Mouse (Mus musculus) spleen, adult 2 months (tissue): Measurements from ENCODE around the gene Trh.

Experiments used
- CTCF ChIP-seq: fragments of 200-500 bp; IDR thresholded peaks from 2 replicates; pipeline ENCODE4 v1.5.1; 2011; ENCODE audit warnings: mild to moderate bottlenecking, inconsistent platforms; ENCODE audit not compliant: insufficient read depth, insufficient read length, insufficient replicate concordance; ENCODE audit errors: extremely low read depth
- POLR2A ChIP-seq: fragments of 200-500 bp; IDR thresholded peaks from 2 replicates; pipeline ENCODE4 v1.6.1; 2011; ENCODE audit warnings: low read depth, low read length, inconsistent platforms

DNA sequence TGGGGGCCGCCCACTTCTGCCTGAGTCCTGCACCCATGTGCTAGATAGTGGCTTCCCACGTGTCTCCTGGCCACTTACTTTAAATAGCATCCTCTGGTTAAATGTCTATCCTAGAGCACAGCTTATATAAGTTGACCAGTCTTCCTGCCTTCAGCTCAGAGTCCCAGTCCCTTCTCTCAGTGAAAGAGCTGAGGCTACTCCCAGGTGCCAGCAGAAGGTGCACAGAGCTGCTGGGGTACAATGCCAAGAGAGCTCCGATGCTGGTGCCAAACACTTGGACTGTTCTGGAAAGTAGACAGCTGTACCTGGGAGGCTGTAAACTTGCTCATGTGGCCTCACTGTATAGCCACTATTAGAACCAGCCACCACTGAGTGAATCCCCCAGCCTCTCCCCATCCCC, 22.4 kb downstream of the Trh start:
- TF ChIP-seq CTCF = no peak
- no peak for TF ChIP-seq POLR2A
